Mouse (Mus musculus) left cerebral cortex, adult 2 months (tissue): ENCODE results near the gene Pdk2. TPM values are rescaled to one million over a fixed set of nuclear protein-coding genes. Genes with fewer than 3 reads are reported as not detected.

Experiments used
- DNase-seq, 2 experiments: peaks; one replicate each; pipeline ENCODE4 v3.0.0; 2021 to 2022; ENCODE audit warnings: low spot score in 2 of 2, mixed read lengths in 1 of 2; ENCODE audit errors: extremely low spot score in 1 of 2
- H3K27ac ChIP-seq: fragments of 200-600 bp; 2 replicates; pipeline ENCODE4 v1.8.1; 2022
- H3K4me3 ChIP-seq: fragments of 200-600 bp; 2 replicates; pipeline ENCODE4 v1.8.1; 2022
- CTCF ChIP-seq: fragments of 200-600 bp; IDR thresholded peaks from 2 replicates; pipeline ENCODE4 v1.8.1; 2022; ENCODE audit warnings: antibody characterized with exemption, mild to moderate bottlenecking, moderate library complexity
- intact Hi-C: fragments of 180-260 bp; cut with DNase I; formaldehyde crosslinking; loops from one replicate; pipeline ENCODE4 v1.15.1; 2025
- total RNA-seq, 2 experiments: library from RNA; stranded (reverse); gene quantifications; 2 replicates each; pipeline ENCODE4 v1.2.3; 2021

The Pdk2 gene
- total RNA-seq, 2 experiments from 2014 or later: 109 to 112 TPM

DNA sequence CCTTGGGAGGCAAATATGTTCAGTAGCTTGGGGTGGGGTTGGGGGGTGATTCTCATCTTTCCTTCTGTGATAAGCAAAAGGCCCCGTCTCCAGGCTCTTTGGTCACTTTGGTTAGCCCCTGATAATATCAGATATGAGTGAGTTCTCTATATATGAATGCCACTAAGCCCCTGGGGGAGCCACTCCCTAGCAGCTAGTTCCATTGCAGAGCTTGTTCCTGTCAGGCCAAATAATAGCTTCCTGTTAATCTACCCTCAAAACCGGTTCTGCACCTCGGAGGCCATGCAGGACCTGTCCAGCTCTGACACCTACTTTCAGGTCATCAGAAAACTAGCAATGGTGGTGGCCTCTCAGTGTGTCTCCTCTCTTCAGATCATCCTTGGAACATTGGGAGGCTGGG lies 33.7 kb downstream of the Pdk2 start:
- DNase-seq: no peak
- no peak overlapping the region for H3K27ac ChIP-seq
- no peak for TF ChIP-seq CTCF
- intact Hi-C loops: no loop called here
- H3K4me3 ChIP-seq: no peak overlapping the region

DNA sequence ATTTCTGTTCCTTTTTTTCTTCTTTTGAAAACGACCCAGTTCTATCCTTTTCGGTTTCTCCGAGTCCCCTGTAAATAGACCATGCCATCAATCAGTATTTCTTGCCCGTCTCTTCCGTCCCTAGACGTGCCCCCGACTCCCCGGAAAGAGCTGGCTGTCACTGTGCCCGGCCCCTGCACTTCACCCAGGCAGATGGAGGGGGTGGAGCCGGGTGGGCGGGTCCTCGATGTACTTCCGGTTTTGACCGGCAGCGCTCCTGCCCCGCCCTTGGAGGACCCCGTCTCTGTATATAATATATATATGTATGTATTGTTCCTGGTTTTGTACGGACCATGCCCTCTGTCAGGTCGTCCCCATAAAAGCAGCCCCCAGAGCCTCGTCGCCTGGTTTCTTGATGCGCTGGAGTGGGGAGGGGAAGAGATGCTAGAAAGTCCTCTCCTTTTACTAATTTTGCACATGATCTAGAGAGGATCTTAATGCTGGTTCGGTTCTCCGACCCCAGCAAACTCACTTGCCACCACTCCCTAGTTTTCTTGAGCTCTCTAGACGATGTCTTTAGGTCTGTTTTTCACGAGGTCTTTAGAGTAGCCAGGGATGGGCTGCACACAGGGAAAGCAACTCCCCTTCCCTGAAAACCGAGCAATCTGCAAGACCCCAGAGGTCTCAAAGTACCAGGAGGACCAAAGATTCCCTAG lies 34.5 kb downstream of the Pdk2 start:
- Histone ChIP-seq H3K4me3 (peak overlapping the region; percentile 38), H3K27ac (peak overlapping the region; percentile 67)
- TF ChIP-seq CTCF: peak; percentile 35
- DNase-seq: peak; percentile 69 to 72
- intact Hi-C loops: no loop called here

DNA sequence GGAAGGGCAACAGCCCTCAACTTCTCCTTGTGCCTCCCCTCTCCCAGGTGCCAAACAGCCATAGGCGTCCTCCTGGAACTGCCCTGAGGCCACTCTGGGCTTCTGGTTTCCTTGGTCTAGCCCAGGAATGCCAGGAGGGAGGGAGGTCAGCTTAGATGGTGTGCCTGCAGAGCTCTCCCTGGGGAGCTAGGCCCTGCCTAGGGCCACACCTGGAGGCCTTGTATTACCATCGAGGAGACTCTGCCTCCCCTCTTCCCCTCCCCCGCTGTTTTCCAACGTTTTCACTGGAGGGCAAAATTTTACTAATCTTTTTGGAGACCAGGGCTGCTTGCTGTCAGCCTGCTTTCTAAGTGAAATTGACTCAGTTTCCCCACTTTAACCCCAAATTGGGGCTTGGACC lies 35.1 kb downstream of the Pdk2 start:
- H3K4me3 ChIP-seq: no peak overlapping the region
- no peak for DNase-seq
- TF ChIP-seq CTCF: no peak
- peak overlapping the region; percentile 61 for H3K27ac ChIP-seq
- intact Hi-C loops: no loop called here

DNA sequence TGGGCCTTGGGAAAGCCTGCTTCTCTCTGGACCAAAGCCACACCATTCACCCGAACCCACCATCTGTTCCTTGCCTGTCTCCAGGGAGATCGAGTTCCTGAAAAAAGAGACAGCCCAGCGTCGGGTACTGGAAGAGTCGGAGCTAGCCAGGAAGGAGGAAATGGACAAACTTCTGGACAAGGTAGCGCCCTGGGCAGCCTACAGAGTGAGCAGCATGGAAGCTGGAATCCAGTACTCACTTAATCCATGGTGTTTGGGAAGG lies 36.3 kb downstream of the Pdk2 start:
- intact Hi-C loops: no loop called here
- no peak overlapping the region for H3K4me3 ChIP-seq
- DNase-seq: no peak
- H3K27ac ChIP-seq: no peak overlapping the region
- no peak for TF ChIP-seq CTCF

DNA sequence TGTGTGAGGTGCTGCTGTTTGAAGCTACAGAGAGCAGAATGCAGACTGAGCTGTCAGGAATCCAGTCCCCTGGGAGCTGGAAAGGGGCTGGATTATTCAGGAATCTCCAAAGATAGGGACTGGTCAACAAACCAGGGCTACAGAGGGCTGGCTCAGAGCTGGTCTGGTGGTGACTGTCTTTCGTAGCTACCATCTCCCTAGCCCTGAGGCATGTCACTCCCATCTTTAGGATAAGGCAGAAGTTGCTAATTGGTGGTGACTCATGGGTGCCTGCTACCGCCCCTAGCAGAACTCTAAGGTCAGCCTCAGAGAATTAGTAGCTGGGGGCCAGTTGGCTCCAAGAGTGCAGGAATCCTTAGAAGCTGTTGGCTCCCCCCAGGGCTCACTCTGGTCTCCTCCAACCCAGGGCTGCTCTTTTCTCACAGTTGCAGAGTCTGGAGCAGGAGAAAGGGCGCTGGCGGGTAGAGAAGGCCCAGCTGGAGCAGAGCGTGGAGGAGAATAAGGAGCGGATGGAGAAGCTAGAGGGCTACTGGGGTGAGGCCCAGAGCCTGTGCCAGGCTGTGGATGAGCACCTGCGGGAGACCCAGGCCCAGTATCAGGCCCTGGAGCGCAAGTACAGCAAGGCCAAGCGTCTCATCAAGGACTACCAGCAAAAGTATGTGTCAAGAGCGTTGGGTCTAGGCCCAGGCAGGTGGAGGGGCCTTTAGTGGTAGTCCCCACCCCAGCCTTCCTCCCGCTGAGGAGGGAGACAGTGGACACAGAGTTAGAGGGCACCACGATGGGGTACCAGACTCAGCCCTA lies 36.8 kb downstream of the Pdk2 start:
- no peak overlapping the region for H3K27ac ChIP-seq
- intact Hi-C loops: no loop called here

DNA sequence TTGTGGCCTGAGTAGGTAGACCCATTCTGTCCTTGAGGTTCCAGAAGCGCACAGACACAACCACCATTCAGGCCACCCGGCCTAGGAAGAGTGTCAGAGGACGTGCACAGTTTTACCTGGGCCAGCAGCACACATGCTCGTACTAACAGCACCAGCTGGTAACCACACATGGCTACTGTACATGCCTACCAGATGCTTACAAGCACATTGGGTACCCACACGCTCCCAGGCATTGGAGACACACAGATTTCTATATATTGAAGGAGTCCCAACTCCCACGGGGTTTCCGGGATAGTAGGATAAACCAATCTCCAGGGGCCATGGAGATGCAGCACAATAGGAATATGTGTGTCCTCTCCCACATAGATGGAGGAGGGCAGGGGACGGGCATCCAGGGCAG lies 38.4 kb downstream of the Pdk2 start:
- H3K27ac ChIP-seq: no peak overlapping the region
- no peak overlapping the region for H3K4me3 ChIP-seq
- DNase-seq: no peak
- no peak for TF ChIP-seq CTCF
- intact Hi-C loops: no loop called here

More for the DNA sequence above, 36.8 kb downstream of the Pdk2 start:
- no peak for TF ChIP-seq CTCF
- DNase-seq: no peak
- no peak overlapping the region for H3K4me3 ChIP-seq

DNA sequence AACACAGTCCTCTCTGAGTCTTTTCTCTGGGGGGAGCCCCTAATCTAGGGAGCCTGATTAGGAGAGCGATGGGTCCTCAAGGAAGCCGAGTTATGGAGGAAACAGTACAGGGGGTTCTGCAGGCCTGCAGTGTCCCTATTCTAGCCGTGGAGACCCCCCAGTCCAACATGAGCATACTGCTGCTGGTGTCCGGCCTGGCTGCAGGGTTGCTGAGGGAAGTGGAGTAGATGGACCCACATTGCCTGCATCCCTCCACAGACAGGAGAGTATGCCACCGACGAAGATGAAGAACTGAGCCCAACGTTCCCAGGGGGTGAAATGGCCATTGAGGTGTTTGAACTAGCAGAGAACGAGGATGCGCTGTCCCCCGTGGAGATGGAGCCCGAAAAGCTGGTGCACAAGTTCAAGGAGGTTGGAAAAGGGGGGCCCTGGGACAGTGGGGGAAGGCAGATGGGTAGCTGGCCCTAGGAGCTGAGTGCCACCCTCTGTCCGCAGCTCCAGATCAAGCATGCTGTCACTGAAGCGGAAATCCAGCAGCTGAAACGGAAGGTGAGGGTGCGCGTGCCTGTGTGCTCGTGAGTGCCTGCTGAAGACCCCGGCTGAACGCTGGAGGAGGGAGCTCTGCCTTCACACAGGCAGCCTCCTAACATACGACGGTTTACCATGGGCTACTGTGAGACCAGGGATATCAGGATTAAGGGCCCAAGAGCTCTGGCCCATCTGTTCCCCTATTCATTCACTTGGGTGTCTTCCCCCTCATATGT lies 39.4 kb downstream of the Pdk2 start:
- TF ChIP-seq CTCF: no peak
- Histone ChIP-seq H3K27ac (no peak overlapping the region), H3K4me3 (no peak overlapping the region)
- DNase-seq: no peak
- intact Hi-C loops: loop anchor here (1.0 kb wide), 1 partner anchor 22 kb away; no protein-coding TSS in a partner anchor

DNA sequence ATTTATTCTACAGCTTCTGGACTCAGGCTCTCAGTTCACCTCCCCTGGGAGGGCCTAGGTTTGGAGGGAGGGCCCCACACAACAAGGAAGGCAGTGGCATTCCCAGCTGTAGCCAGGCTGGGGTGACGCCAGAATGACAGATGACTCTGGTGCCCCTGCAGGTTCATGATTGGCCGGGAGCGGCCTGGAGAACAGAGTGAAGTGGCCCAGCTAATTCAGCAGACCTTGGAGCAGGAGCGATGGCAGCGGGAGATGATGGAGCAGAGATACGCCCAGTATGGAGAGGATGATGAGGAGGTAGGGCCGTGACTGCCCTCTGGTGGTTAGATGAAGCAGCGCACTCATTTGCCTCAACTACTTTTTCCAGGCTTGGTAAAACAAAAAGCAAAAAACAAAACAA lies 40.1 kb downstream of the Pdk2 start:
- peak in 1 of 2 experiments; percentile 63 for DNase-seq
- Histone ChIP-seq H3K4me3 (no peak overlapping the region), H3K27ac (peak overlapping the region; percentile 25)
- peak; percentile 96 for TF ChIP-seq CTCF
- intact Hi-C loops: loop anchor here (1.0 kb wide), 1 partner anchor 22 kb away; no protein-coding TSS in a partner anchor

DNA sequence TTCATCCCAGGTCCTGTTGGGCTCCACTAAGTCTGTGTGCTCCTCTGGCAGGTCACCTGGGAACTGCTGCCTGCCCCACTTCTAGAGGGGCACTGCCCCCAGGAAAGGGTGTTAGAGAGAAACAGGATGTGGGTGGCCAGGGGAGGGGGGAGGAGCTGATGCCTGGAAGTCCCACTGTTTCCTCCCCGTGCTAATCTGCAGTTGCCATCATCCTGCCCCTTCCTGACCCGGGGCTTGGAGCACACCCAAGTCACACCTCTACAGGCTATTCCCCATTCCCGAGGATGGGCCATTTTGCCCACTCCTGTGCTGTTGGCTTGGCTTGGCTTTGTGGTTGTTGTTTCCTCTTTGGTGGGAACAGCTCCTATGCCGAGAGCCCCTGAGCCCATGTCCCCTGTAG lies 40.6 kb downstream of the Pdk2 start:
- Histone ChIP-seq H3K4me3 (no peak overlapping the region), H3K27ac (peak overlapping the region; percentile 47)
- no peak for TF ChIP-seq CTCF
- no peak for DNase-seq
- intact Hi-C loops: no loop called here

DNA sequence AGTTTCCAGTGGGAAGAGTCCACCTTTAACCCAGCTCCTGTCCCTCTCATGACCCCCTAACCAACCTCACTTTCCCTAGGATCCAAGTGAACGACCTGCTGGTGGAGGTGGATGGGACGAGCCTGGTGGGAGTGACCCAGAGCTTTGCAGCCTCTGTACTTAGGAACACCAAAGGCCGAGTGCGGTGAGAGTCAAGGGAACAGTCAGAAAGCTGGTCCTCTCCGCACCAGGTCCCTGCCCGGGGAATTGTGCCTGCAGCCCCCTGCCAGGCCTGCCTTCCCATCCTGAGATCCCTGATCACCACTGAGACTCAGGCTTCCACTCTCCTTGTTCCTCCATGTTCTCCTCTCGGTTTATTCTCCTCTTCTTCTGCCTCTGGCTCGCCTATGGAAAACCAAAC lies 41.0 kb downstream of the Pdk2 start:
- DNase-seq: no peak
- Histone ChIP-seq H3K4me3 (no peak overlapping the region), H3K27ac (peak overlapping the region; percentile 47)
- intact Hi-C loops: no loop called here
- TF ChIP-seq CTCF: no peak

DNA sequence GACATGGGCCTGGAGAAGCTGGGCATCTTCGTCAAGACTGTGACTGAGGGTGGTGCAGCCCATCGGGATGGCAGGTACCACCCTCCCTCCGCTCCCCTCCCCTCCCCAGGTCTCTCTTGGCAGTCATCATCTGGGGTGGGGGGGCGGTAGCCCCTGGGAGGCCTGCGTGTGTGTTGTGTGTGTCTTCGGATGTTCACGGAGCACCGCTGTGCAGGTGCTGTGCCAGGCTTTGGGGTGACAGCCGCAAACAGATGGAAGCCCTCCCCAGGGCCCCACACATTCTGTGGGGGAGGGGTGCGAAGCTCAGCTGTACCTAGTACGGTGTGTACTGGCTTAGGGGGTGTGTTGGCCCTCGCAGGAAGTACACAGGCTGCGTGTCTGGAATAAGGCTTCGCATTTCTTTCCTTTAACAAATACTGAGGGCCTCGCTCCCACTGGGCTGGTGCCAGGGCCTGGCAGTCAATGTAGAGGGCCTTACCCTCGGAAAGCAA lies 43.1 kb downstream of the Pdk2 start:
- H3K4me3 ChIP-seq: no peak overlapping the region
- peak overlapping the region; percentile 21 for H3K27ac ChIP-seq
- TF ChIP-seq CTCF: no peak
- DNase-seq: peak; percentile 62
- intact Hi-C loops: loop anchor here (10.0 kb wide), 1 partner anchor 673 kb away; the partner anchor contains the start of genes Ankrd40 and Luc7l3

DNA sequence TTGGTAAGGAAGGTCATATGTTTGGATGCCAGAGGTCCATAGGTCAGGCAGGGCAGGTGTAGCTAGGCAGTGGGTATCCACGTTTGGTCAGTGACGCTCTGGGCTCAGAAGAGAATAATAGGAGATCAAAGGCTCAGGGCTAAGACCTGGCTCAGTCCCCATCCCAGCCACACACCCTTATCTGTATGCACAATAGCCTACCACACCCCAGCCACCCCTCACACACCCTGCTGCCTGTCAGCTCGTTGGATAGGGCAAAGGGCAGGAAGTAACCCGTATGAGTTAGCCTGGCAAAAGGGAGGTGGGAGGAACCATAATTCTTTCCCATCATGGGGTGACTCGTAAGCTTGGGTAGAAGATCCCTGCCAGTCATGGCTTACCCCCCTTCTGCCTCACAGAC lies 43.6 kb downstream of the Pdk2 start:
- peak overlapping the region; percentile 21 for H3K27ac ChIP-seq
- no peak overlapping the region for H3K4me3 ChIP-seq
- no peak for TF ChIP-seq CTCF

More for the DNA sequence above, 43.6 kb downstream of the Pdk2 start:
- intact Hi-C loops: loop anchor here (10.0 kb wide), 1 partner anchor 673 kb away; the partner anchor contains the start of genes Ankrd40 and Luc7l3
- no peak for DNase-seq
